Mouse (Mus musculus) brown adipose tissue, adult 24 weeks (tissue): ENCODE data around the gene Ptchd3. TPM values are rescaled to one million over a fixed set of nuclear protein-coding genes. Genes with fewer than 3 reads are reported as not detected.

ENCODE experiments used
- H3K27ac ChIP-seq: fragments of 200-500 bp; replicated peaks from 2 replicates; pipeline ENCODE4 v1.5.1; 2012; ENCODE audit warnings: low read depth, mild to moderate bottlenecking, low read length
- H3K4me1 ChIP-seq: fragments of 200-500 bp; 2 replicates; pipeline ENCODE4 v1.6.1; 2012; ENCODE audit warnings: low read length, mixed read lengths; ENCODE audit not compliant: control insufficient read depth, insufficient read depth, insufficient read length
- H3K4me3 ChIP-seq: fragments of 200-500 bp; 2 replicates; pipeline ENCODE4 v1.5.1; 2012; ENCODE audit warnings: low read depth, mild to moderate bottlenecking, low read length, moderate library complexity; ENCODE audit not compliant: insufficient read depth
- polyA plus RNA-seq: library from polyadenylated mRNA; stranded (reverse); fragments of >200 nt; gene quantifications from 2 replicates; pipeline ENCODE4 v1.2.4, GENCODE M21; 2012; ENCODE audit not compliant: missing spikeins, insufficient read depth, insufficient read length

Gene Ptchd3
- polyA plus RNA-seq, 1 experiment: not detected

DNA sequence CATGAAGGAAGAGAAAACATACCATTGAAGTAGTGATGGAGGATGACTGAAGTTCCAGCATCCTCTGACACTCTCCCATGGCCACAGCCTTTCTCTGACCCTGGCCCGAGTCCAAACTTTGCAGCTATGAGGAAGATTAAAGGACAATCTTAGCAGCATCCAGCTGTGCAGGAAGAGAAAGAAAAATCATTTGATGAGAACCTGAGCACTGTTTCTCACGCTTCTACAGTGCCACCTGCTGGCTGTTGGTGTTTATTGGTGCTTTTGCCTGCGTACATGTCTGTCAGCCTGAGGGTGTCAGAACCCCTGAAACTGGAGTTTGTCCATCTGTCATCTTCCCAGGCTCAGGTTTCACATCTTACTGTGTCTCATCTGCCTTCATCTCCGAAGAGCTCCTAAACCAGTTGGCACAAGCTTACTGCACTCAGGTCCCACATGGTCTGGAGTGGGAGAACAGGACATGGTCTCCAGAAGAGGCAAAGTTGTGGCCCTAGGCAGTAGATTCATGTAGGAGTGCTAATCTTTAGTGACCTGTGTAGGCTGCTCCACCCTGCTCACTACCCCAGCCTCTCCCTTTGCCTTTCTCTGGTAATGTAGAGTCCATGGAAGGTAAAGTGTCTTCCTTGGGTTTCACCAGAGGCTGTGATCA lies 21.7 kb upstream of the Ptchd3 start:
- no peaks in the 10 kb centered on the region for H3K4me1 ChIP-seq
- H3K27ac ChIP-seq: no peak overlapping the region
- no peak overlapping the region for H3K4me3 ChIP-seq

DNA sequence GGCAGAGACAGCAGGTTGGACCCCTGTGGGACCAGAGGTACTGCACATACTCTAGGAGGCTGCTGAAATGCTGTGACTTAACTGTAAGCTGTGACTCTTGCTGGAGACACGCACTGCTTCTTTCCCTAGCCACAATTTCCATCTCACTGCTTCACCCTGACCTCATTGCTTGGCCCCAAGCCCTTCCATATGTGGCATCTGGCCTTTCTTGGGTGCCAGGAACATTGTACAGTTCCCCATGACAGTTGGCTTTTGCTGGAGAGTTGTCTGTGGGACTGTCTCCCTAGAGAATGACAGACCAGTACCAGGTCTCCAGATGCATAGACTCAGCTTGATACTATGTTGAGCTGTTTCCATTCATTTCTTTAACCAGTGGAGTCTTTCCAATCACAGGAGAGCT lies 21.2 kb upstream of the Ptchd3 start:
- no peak overlapping the region for H3K27ac ChIP-seq
- no peaks in the 10 kb centered on the region for H3K4me1 ChIP-seq
- no peak overlapping the region for H3K4me3 ChIP-seq

- Histone ChIP-seq H3K4me3 (no peak overlapping the region), H3K4me1 (no peaks in the 10 kb centered on the region), H3K27ac (no peak overlapping the region)
These were observed 15.9 kb downstream of the Ptchd3 start for GRCm38 (mm10) chr11:121845923-121846322.

GRCm38 (mm10) chr11:121847790-121848299 lies 17.8 kb downstream of the Ptchd3 start:
- H3K27ac ChIP-seq: no peak overlapping the region
- peak overlapping the region; percentile 42 for H3K4me3 ChIP-seq
- no peaks in the 10 kb centered on the region for H3K4me1 ChIP-seq

Other genes starting within 250 kb of the Ptchd3 start
- 2.0 and 3.0 TPM in 2 replicates for gene B3gntl1, start 157.1 kb upstream of the Ptchd3 start, polyA plus RNA-seq
- gene Metrnl, start 128.7 kb upstream of the Ptchd3 start, polyA plus RNA-seq: 7.3 and 12.5 TPM in 2 replicates